Comparison of ENCODE assay signal across 9 mouse cellular contexts in genomic region chr4:62660554-62660864, GRCm38 (mm10).
DNase-seq lines count a peak whose midpoint lies in the region; ATAC-seq and TF ChIP-seq lines count a peak whose summit lies in the region.
"Had no signal": no experiment of that assay in that cellular context is flagged by ENCODE, and none has a peak within 500 bp of the region (broad histone marks: within the 10 kb centered on the region; RNA-seq: fewer than 3 reads in every experiment).

No protein-coding gene starts in this region.

- no peaks in the 10 kb centered on the region for H3K9me3 ChIP-seq in embryonic facial prominence, embryonic 13.5 days
- H3K9me3 ChIP-seq in hindbrain, postnatal 0 days (ENCODE audit: low read length), result no peaks in the 10 kb centered on the region
- H3K9me3 ChIP-seq in midbrain, embryonic 10.5 days (replicated peaks), result no peaks in the 10 kb centered on the region
- H3K9me3 ChIP-seq: megakaryocyte, embryonic 14.5 days had no signal

- H3K4me3 ChIP-seq in left cerebral cortex, adult 2 months, result no peak overlapping the region
- H3K4me3 ChIP-seq in embryonic facial prominence, embryonic 13.5 days, result no peak overlapping the region
- H3K4me3 ChIP-seq in hindbrain, postnatal 0 days (ENCODE audit: low read length), result no peak overlapping the region
- peak overlapping the region; percentile 42 for H3K4me3 ChIP-seq in midbrain, embryonic 10.5 days
- H3K4me3 ChIP-seq: megakaryocyte, embryonic 14.5 days had no signal

- H3K27me3 ChIP-seq in embryonic facial prominence, embryonic 13.5 days, result no peaks in the 10 kb centered on the region
- H3K27me3 ChIP-seq in hindbrain, postnatal 0 days (ENCODE audit: insufficient read depth, low read length), result no peaks in the 10 kb centered on the region
- no peaks in the 10 kb centered on the region for H3K27me3 ChIP-seq in midbrain, embryonic 10.5 days (ENCODE audit: low read depth, poor library complexity, severe bottlenecking)

- 5% methylated on average over 3 of the region's 3 CpGs for WGBS in embryonic facial prominence, embryonic 13.5 days
- 10% methylated on average over 3 of the region's 3 CpGs for WGBS in hindbrain, postnatal 0 days
- 1% methylated on average over 3 of the region's 3 CpGs for WGBS in midbrain, embryonic 10.5 days

- H3K27ac ChIP-seq in left cerebral cortex, adult 2 months, result peak overlapping the region; percentile 22; the same call in 1 of the 2 replicates
- H3K27ac ChIP-seq in embryonic facial prominence, embryonic 13.5 days, result peak overlapping the region; percentile 93
- H3K27ac ChIP-seq in hindbrain, postnatal 0 days, result peak overlapping the region; percentile 42
- H3K27ac ChIP-seq in midbrain, embryonic 10.5 days (replicated peaks), result peak overlapping the region; percentile 90

- H3K36me3 ChIP-seq in embryonic facial prominence, embryonic 13.5 days, result no peaks in the 10 kb centered on the region
- H3K36me3 ChIP-seq in hindbrain, postnatal 0 days (ENCODE audit: insufficient read depth, low read length), result no peaks in the 10 kb centered on the region
- H3K36me3 ChIP-seq in midbrain, embryonic 10.5 days, result peaks cover 7% of the 10 kb centered on the region; the same call in 1 of the 2 replicates

- peaks cover 50% of the 10 kb centered on the region for H3K4me1 ChIP-seq in embryonic facial prominence, embryonic 13.5 days
- peaks cover 22% of the 10 kb centered on the region for H3K4me1 ChIP-seq in hindbrain, postnatal 0 days (ENCODE audit: insufficient read depth, low read length)
- H3K4me1 ChIP-seq in midbrain, embryonic 10.5 days, result peaks cover 61% of the 10 kb centered on the region

- H3K4me2 ChIP-seq in embryonic facial prominence, embryonic 13.5 days, result peak overlapping the region; percentile 36
- H3K4me2 ChIP-seq in hindbrain, postnatal 0 days (ENCODE audit: low read depth, low read length), result no peak overlapping the region

- intact Hi-C loops in left cerebral cortex, adult 2 months (cut with DNase I), result no loop called here

- TF ChIP-seq CTCF in left cerebral cortex, adult 2 months (IDR thresholded peaks at IDR 0.05), result no peak
- TF ChIP-seq CTCF in hindbrain, postnatal 0 days (IDR thresholded peaks at IDR 0.05; ENCODE audit: low read depth), result no peak

- DNase-seq in left cerebral cortex, adult 2 months (ENCODE audit: extremely low spot score in 1 of 2, low spot score in 2 of 2), result no peak
- DNase-seq in left cerebral cortex, adult 18-20 months (ENCODE audit: low spot score in 2 of 2), result no peak
- DNase-seq in hindbrain, postnatal 0 days (ENCODE audit: low spot score), result peak; percentile 62
- peak; percentile 85 for DNase-seq in midbrain, embryonic 10.5 days (ENCODE audit: low spot score)
- DNase-seq in cerebellum, postnatal 14 days, result no peak
- no peak for DNase-seq in right cerebral cortex, postnatal 25 days
- DNase-seq in adrenal gland, postnatal 4 days (ENCODE audit: low spot score in 2 of 2), result no peak

- peak; percentile 69 for ATAC-seq in embryonic facial prominence, embryonic 13.5 days (ENCODE audit: insufficient number of reproducible peaks, insufficient read depth, low FRiP score, low TSS enrichment, low read depth)
- ATAC-seq in hindbrain, postnatal 0 days, result peak; percentile 72

- H3K9ac ChIP-seq in embryonic facial prominence, embryonic 13.5 days, result peak overlapping the region; percentile 46; the same call in 1 of the 2 replicates
- H3K9ac ChIP-seq in hindbrain, postnatal 0 days (replicated peaks; ENCODE audit: low read length), result no peak overlapping the region

Comparison
In these comparisons a context has a peak if more than half of its experiments do, and no peak if none do; other contexts are left out.
1. DNase-seq: peak in hindbrain, postnatal 0 days (single experiment) and midbrain, embryonic 10.5 days (single experiment); none in left cerebral cortex, adult 2 months (0 of 2), left cerebral cortex, adult 18-20 months (0 of 2), cerebellum, postnatal 14 days (0 of 2), right cerebral cortex, postnatal 25 days (single experiment) and adrenal gland, postnatal 4 days (0 of 2).
2. H3K27ac ChIP-seq: peak in every context shown above with its lines; median percentile 93 in embryonic facial prominence, embryonic 13.5 days; 90 in midbrain, embryonic 10.5 days; 42 in hindbrain, postnatal 0 days; 22 in left cerebral cortex, adult 2 months.